Mouse (Mus musculus) left cerebral cortex, adult 9 months (tissue): ENCODE results near the gene Nsun4.

Source experiments
- DNase-seq, 2 experiments: peaks; one replicate each; pipeline ENCODE4 v3.0.0; 2022; ENCODE audit warnings: low spot score in 2 of 2

Gene Nsun4

GRCm38 (mm10) chr4:115987436-115987835 lies 66.2 kb downstream of the Nsun4 start:
- no peak for DNase-seq

- DNase-seq, result no peak
These were observed 68.7 kb downstream of the Nsun4 start for GRCm38 (mm10) chr4:115984967-115985366.

GRCm38 (mm10) chr4:115984111-115984510 lies 69.6 kb downstream of the Nsun4 start:
- peak in 1 of 2 experiments; percentile 81 for DNase-seq
